ENCODE assay signal across 13 mouse cellular contexts in the genomic region with DNA sequence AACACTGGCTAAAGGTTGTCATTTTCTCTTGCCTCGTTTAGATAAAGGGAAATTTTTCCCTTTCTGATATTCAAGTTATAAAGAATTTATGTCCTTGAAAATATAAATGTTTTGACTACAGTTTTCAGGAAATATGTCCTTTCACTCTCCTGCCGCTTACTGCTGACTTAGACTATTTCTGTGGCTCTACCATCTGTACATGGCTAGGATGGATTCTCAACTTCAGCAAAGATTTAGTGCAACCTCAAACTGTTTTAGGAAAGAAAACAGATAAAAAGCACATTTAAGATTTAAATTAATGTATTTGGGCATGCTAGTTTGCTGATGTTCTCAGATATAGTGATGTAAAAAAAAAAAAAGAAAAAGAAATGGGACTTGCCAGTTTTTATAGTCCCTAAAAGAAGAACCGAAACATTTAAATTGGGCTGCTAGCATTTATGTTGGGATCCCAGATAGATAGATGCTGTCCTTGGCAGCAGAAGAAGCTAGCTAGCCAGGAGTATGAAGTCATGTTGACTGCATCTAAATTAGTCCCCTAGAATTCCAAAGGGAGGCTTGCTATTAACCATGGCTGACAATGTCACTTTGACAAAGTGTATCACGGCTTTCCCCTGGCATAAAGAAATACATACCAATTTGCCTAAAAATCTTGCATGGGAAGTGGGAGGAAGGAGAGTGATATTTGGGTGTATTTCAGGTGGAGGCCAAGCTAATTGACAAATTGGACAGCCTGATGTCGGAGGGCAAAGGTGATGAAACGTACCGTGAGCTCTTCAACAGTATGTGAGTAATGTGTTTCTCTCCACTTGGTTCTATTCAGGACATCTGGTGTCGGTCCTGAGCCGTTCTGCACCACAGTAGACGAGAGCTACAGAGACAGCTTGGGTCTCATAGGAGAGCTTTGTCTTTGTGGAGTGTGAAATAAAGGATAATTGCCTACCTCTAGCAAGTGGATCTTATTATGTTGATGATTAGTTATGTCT.
DNase-seq lines count a peak whose midpoint lies in the region; ATAC-seq and TF ChIP-seq lines count a peak whose summit lies in the region.
"Had no signal": no experiment of that assay in that cellular context is flagged by ENCODE, and none has a peak within 500 bp of the region (broad histone marks: within the 10 kb centered on the region; RNA-seq: fewer than 3 reads in every experiment).

No protein-coding gene starts in this region.

- WGBS in forebrain, postnatal 0 days: 39% methylated on average over 10 of the region's 10 CpGs
- WGBS in neural tube, embryonic 14.5 days: 24% methylated on average over 10 of the region's 10 CpGs

- H3K27me3 ChIP-seq in forebrain, postnatal 0 days (ENCODE audit: insufficient read depth, low read length): no peaks in the 10 kb centered on the region
- no peaks in the 10 kb centered on the region for H3K27me3 ChIP-seq in neural tube, embryonic 14.5 days (ENCODE audit: control insufficient read depth, insufficient read depth, low read length)
- H3K27me3 ChIP-seq: embryonic facial prominence, embryonic 13.5 days had no signal

- H3K4me3 ChIP-seq in layer of hippocampus, adult 2 months: no peak overlapping the region
- no peak overlapping the region for H3K4me3 ChIP-seq in forebrain, postnatal 0 days (ENCODE audit: low read depth, low read length)
- no peak overlapping the region for H3K4me3 ChIP-seq in neural tube, embryonic 14.5 days (ENCODE audit: low read depth, low read length)
- H3K4me3 ChIP-seq: embryonic facial prominence, embryonic 13.5 days had no signal

- ATAC-seq in forebrain, postnatal 0 days: peak; percentile 49; the same call in 1 of the 2 replicates
- peak; percentile 71; the same call in 1 of the 2 replicates for ATAC-seq in neural tube, embryonic 14.5 days (ENCODE audit: low read depth)

- H3K4me2 ChIP-seq in forebrain, postnatal 0 days (ENCODE audit: low read depth): no peak overlapping the region
- H3K4me2 ChIP-seq in neural tube, embryonic 14.5 days (ENCODE audit: low read depth, low read length): no peak overlapping the region
- H3K4me2 ChIP-seq: embryonic facial prominence, embryonic 13.5 days had no signal

- no peak for TF ChIP-seq CTCF in layer of hippocampus, adult 2 months (conservative IDR thresholded peaks at IDR 0.05)
- no peak for TF ChIP-seq CTCF in forebrain, postnatal 0 days (IDR thresholded peaks at IDR 0.05; ENCODE audit: low read depth)

- no peak for DNase-seq in layer of hippocampus, adult 2 months (ENCODE audit: low spot score in 2 of 2)
- no peak for DNase-seq in layer of hippocampus, postnatal 10 days (ENCODE audit: low spot score in 2 of 2)
- DNase-seq in cerebellum, adult 9-11 months: peak; percentile 30
- no peak for DNase-seq in forebrain, postnatal 0 days
- no peak for DNase-seq in testis, postnatal 10 days (ENCODE audit: low spot score)
- DNase-seq in ovary, postnatal 36 days (ENCODE audit: low spot score): no peak
- DNase-seq: adrenal gland, postnatal 25 days; gastrocnemius, postnatal 36 days; kidney, adult 18-20 months; left cerebral cortex, postnatal 4 days; thymus, postnatal 25 days had no signal

- H3K27ac ChIP-seq in layer of hippocampus, adult 2 months: peak overlapping the region; percentile 78
- no peak overlapping the region for H3K27ac ChIP-seq in forebrain, postnatal 0 days (ENCODE audit: low read depth, low read length)
- no peak overlapping the region for H3K27ac ChIP-seq in neural tube, embryonic 14.5 days (ENCODE audit: low read depth, low read length)
- H3K27ac ChIP-seq: embryonic facial prominence, embryonic 13.5 days had no signal

- H3K4me1 ChIP-seq in forebrain, postnatal 0 days (ENCODE audit: insufficient read depth): peaks cover 6% of the 10 kb centered on the region
- H3K4me1 ChIP-seq in neural tube, embryonic 14.5 days (ENCODE audit: control insufficient read depth, insufficient read depth, low read length): peaks cover 25% of the 10 kb centered on the region; the same call in 1 of the 2 replicates
- H3K4me1 ChIP-seq: embryonic facial prominence, embryonic 13.5 days had no signal

- no peak overlapping the region for H3K9ac ChIP-seq in forebrain, postnatal 0 days
- H3K9ac ChIP-seq in neural tube, embryonic 14.5 days (replicated peaks; ENCODE audit: low read depth, low read length): no peak overlapping the region
- H3K9ac ChIP-seq: embryonic facial prominence, embryonic 13.5 days had no signal

- H3K9me3 ChIP-seq in forebrain, postnatal 0 days (ENCODE audit: low read length): no peaks in the 10 kb centered on the region
- H3K9me3 ChIP-seq in neural tube, embryonic 14.5 days (ENCODE audit: control insufficient read depth, low read length): no peaks in the 10 kb centered on the region
- H3K9me3 ChIP-seq: embryonic facial prominence, embryonic 13.5 days had no signal

- no peaks in the 10 kb centered on the region for H3K36me3 ChIP-seq in forebrain, postnatal 0 days (ENCODE audit: insufficient read depth)
- H3K36me3 ChIP-seq in neural tube, embryonic 14.5 days (ENCODE audit: control insufficient read depth, insufficient read depth, low read length): no peaks in the 10 kb centered on the region
- H3K36me3 ChIP-seq: embryonic facial prominence, embryonic 13.5 days had no signal
